Mouse (Mus musculus) bone marrow macrophage, adult 2 months (primary cell): ENCODE measurements around the gene Acp5. TPM values are rescaled to one million over a fixed set of nuclear protein-coding genes. Genes with fewer than 3 reads are reported as not detected.

Experiments
- H3K27ac ChIP-seq: 2 replicates; pipeline ENCODE4 v1.5.1; 2012; ENCODE audit warnings: low read depth, low read length; ENCODE audit not compliant: insufficient read depth
- H3K4me1 ChIP-seq: 2 replicates; pipeline ENCODE4 v1.6.1; 2012; ENCODE audit warnings: low read length; ENCODE audit not compliant: control insufficient read depth, insufficient read depth
- H3K4me3 ChIP-seq: 2 replicates; pipeline ENCODE4 v1.5.1; 2012; ENCODE audit warnings: mild to moderate bottlenecking, low read length, moderate library complexity; ENCODE audit not compliant: insufficient read depth
- CTCF ChIP-seq: IDR thresholded peaks from 2 replicates; pipeline ENCODE4 v1.5.1; 2012; ENCODE audit warnings: low read depth, mild to moderate bottlenecking, low read length, moderate library complexity
- POLR2A ChIP-seq: IDR thresholded peaks from 2 replicates; pipeline ENCODE4 v1.6.1; 2012; ENCODE audit warnings: mild to moderate bottlenecking, low read depth, low read length, borderline replicate concordance
- polyA plus RNA-seq: library from polyadenylated mRNA; stranded (reverse); fragments of >200 nt; gene quantifications from 2 replicates; pipeline ENCODE4 v1.2.4, GENCODE M21; 2012; ENCODE audit not compliant: missing spikeins, insufficient read depth, insufficient read length

The Acp5 gene
- polyA plus RNA-seq: 9.9 and 12.3 TPM in 2 replicates

- no peak within 1 kb of the TSS for H3K4me3 ChIP-seq
- H3K27ac ChIP-seq: no peak within 1 kb of the TSS
- TF ChIP-seq POLR2A (no peak), CTCF (no peak)
- peaks cover 7% of the 10 kb centered on the region for H3K4me1 ChIP-seq
Observed at GRCm38 (mm10) chr9:22135644-22136390, at the start of gene Acp5. TSS of gene Acp5 (minus strand) at chr9:22135711.

GRCm38 (mm10) chr9:22172318-22172717 lies 36.8 kb upstream of the Acp5 start:
- Histone ChIP-seq H3K4me1 (no peaks in the 10 kb centered on the region), H3K4me3 (no peak overlapping the region), H3K27ac (no peak overlapping the region)
- TF ChIP-seq POLR2A (no peak), CTCF (no peak)

GRCm38 (mm10) chr9:22169327-22169726 lies 33.8 kb upstream of the Acp5 start:
- TF ChIP-seq POLR2A (no peak), CTCF (no peak)
- no peak overlapping the region for H3K4me3 ChIP-seq
- H3K4me1 ChIP-seq: no peaks in the 10 kb centered on the region

GRCm38 (mm10) chr9:22167751-22168150 lies 32.2 kb upstream of the Acp5 start:
- Histone ChIP-seq H3K4me3 (no peak overlapping the region), H3K27ac (no peak overlapping the region), H3K4me1 (no peaks in the 10 kb centered on the region)
- no peak for TF ChIP-seq CTCF
- no peak for TF ChIP-seq POLR2A

More at GRCm38 (mm10) chr9:22169327-22169726, 33.8 kb upstream of the Acp5 start:
- no peak overlapping the region for H3K27ac ChIP-seq

- Histone ChIP-seq H3K4me3 (no peak overlapping the region), H3K4me1 (no peaks in the 10 kb centered on the region), H3K27ac (no peak overlapping the region)
- TF ChIP-seq POLR2A (no peak), CTCF (no peak)
Observed at GRCm38 (mm10) chr9:22166686-22167085, 31.2 kb upstream of the Acp5 start.

- no peak for TF ChIP-seq POLR2A
- no peak for TF ChIP-seq CTCF
- Histone ChIP-seq H3K4me3 (no peak overlapping the region), H3K27ac (no peak overlapping the region), H3K4me1 (no peaks in the 10 kb centered on the region)
Observed at GRCm38 (mm10) chr9:22165964-22166363, 30.5 kb upstream of the Acp5 start.

GRCm38 (mm10) chr9:22164711-22165668 lies 29.5 kb upstream of the Acp5 start:
- H3K27ac ChIP-seq: no peak overlapping the region
- no peaks in the 10 kb centered on the region for H3K4me1 ChIP-seq
- H3K4me3 ChIP-seq: peak overlapping the region; percentile 68
- TF ChIP-seq CTCF (no peak), POLR2A (no peak)

- no peak overlapping the region for H3K27ac ChIP-seq
- H3K4me3 ChIP-seq: no peak overlapping the region
- H3K4me1 ChIP-seq: no peaks in the 10 kb centered on the region
- TF ChIP-seq POLR2A: no peak
- no peak for TF ChIP-seq CTCF
Observed at GRCm38 (mm10) chr9:22162912-22163311, 27.4 kb upstream of the Acp5 start.

- Histone ChIP-seq H3K27ac (no peak overlapping the region), H3K4me1 (peaks cover 3% of the 10 kb centered on the region)
- TF ChIP-seq CTCF (no peak), POLR2A (no peak)
Observed at GRCm38 (mm10) chr9:22162305-22162704, 26.8 kb upstream of the Acp5 start.

More at GRCm38 (mm10) chr9:22162305-22162704, 26.8 kb upstream of the Acp5 start:
- no peak overlapping the region for H3K4me3 ChIP-seq
